In the genomic region with DNA sequence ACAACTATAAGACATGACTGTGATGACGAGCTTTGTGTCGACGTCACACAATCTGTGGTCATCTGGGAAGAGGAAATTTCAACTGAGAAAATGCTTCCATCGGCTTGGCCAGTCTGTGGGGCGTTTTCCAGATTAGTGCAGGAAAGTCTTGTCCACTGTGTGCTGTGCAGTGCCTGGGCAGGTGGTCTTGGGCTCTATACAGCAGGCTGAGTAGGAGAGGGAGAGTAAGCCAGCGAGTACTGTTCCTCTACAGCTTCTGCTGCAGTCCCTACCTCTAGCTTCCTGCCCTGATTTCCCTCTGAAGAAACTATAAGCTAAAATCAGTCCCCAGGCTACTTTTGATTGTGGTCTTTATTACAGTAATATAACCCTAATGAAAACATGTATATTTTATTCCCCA, we compare ENCODE assay signal across 24 mouse cellular contexts.
DNase-seq lines count a peak whose midpoint lies in the region; ATAC-seq lines count a peak whose summit lies in the region.
"Had no signal": no experiment of that assay in that cellular context is flagged by ENCODE, and none has a peak within 500 bp of the region (broad histone marks: within the 10 kb centered on the region; RNA-seq: fewer than 3 reads in every experiment).

No protein-coding gene starts in this region.

- no peak overlapping the region for H3K9ac ChIP-seq in midbrain, embryonic 14.5 days (replicated peaks; ENCODE audit: low read length)
- no peak overlapping the region for H3K9ac ChIP-seq in midbrain, embryonic 15.5 days
- H3K9ac ChIP-seq: forebrain, postnatal 0 days; hindbrain, embryonic 12.5 days; hindbrain, embryonic 15.5 days had no signal

- H3K36me3 ChIP-seq in midbrain, embryonic 14.5 days (ENCODE audit: control insufficient read depth, insufficient read depth, low read length), result no peaks in the 10 kb centered on the region
- no peaks in the 10 kb centered on the region for H3K36me3 ChIP-seq in midbrain, embryonic 10.5 days
- H3K36me3 ChIP-seq in midbrain, embryonic 15.5 days (replicated peaks), result no peaks in the 10 kb centered on the region
- H3K36me3 ChIP-seq in forebrain, embryonic 10.5 days (replicated peaks), result no peaks in the 10 kb centered on the region
- H3K36me3 ChIP-seq: G1E; hindbrain, embryonic 12.5 days; hindbrain, embryonic 15.5 days had no signal

- H3K27ac ChIP-seq in midbrain, embryonic 14.5 days (replicated peaks; ENCODE audit: low read depth, low read length), result peak overlapping the region; percentile 21; the same call in 1 of the 2 replicates
- H3K27ac ChIP-seq in midbrain, embryonic 10.5 days (replicated peaks), result no peak overlapping the region
- H3K27ac ChIP-seq in midbrain, embryonic 15.5 days, result no peak overlapping the region
- no peak overlapping the region for H3K27ac ChIP-seq in forebrain, embryonic 10.5 days
- H3K27ac ChIP-seq: heart, adult 2 months; hindbrain, embryonic 12.5 days; hindbrain, embryonic 15.5 days had no signal

- no peak for DNase-seq in frontal cortex, postnatal 14 days (ENCODE audit: low spot score in 2 of 2)
- DNase-seq in midbrain, embryonic 14.5 days, result peak; percentile 4
- no peak for DNase-seq in midbrain, embryonic 10.5 days (ENCODE audit: low spot score)
- DNase-seq in 3T3-L1 (ENCODE audit: low read depth, low spot score), result peak; percentile 24
- DNase-seq in thymus, adult 18-20 months, result no peak
- DNase-seq in forebrain, embryonic 10.5 days (ENCODE audit: extremely low spot score, low spot score), result no peak
- DNase-seq: adrenal gland, adult 2 months; adrenal gland, postnatal 14 days; B cell, adult 2 months; cerebellum, adult 18-20 months; cerebellum, adult 9-10 months; cerebellum, postnatal 14 days; forebrain, postnatal 0 days; gastrocnemius, postnatal 10 days; gastrocnemius, postnatal 36 days; heart, adult 2 months had no signal

- no peak overlapping the region for H3K4me2 ChIP-seq in midbrain, embryonic 14.5 days (ENCODE audit: low read length)
- H3K4me2 ChIP-seq in midbrain, embryonic 15.5 days, result no peak overlapping the region
- H3K4me2 ChIP-seq: heart, embryonic 11.5 days; hindbrain, embryonic 12.5 days; hindbrain, embryonic 15.5 days had no signal

- no peaks in the 10 kb centered on the region for H3K9me3 ChIP-seq in midbrain, embryonic 14.5 days (ENCODE audit: control insufficient read depth, low read length)
- H3K9me3 ChIP-seq in midbrain, embryonic 10.5 days (replicated peaks), result no peaks in the 10 kb centered on the region
- H3K9me3 ChIP-seq in midbrain, embryonic 15.5 days, result no peaks in the 10 kb centered on the region
- H3K9me3 ChIP-seq in forebrain, embryonic 10.5 days, result no peaks in the 10 kb centered on the region
- H3K9me3 ChIP-seq: G1E; hindbrain, embryonic 12.5 days; hindbrain, embryonic 15.5 days had no signal

- peak; percentile 57 for ATAC-seq in frontal cortex, adult (ENCODE audit: low TSS enrichment)
- ATAC-seq in midbrain, embryonic 14.5 days (ENCODE audit: low FRiP score, low TSS enrichment), result peak; percentile 37; the same call in 1 of the 2 replicates
- peak; percentile 67; the same call in 1 of the 2 replicates for ATAC-seq in midbrain, embryonic 15.5 days (replicated peaks)
- ATAC-seq: forebrain, embryonic 14.5 days; forebrain, postnatal 0 days had no signal

- H3K27me3 ChIP-seq in midbrain, embryonic 14.5 days (ENCODE audit: control insufficient read depth, insufficient read depth, low read length), result no peaks in the 10 kb centered on the region
- H3K27me3 ChIP-seq in midbrain, embryonic 10.5 days (ENCODE audit: low read depth, poor library complexity, severe bottlenecking), result no peaks in the 10 kb centered on the region
- H3K27me3 ChIP-seq in midbrain, embryonic 15.5 days (replicated peaks), result no peaks in the 10 kb centered on the region
- no peaks in the 10 kb centered on the region for H3K27me3 ChIP-seq in forebrain, embryonic 10.5 days (ENCODE audit: poor library complexity, severe bottlenecking)
- H3K27me3 ChIP-seq: CH12.LX; hindbrain, embryonic 12.5 days; hindbrain, embryonic 15.5 days had no signal

- H3K4me3 ChIP-seq in midbrain, embryonic 14.5 days (replicated peaks; ENCODE audit: low read depth, low read length), result no peak overlapping the region
- no peak overlapping the region for H3K4me3 ChIP-seq in midbrain, embryonic 10.5 days
- H3K4me3 ChIP-seq in midbrain, embryonic 15.5 days, result no peak overlapping the region
- no peak overlapping the region for H3K4me3 ChIP-seq in forebrain, embryonic 10.5 days
- H3K4me3 ChIP-seq: heart, adult 2 months; hindbrain, embryonic 12.5 days; hindbrain, embryonic 15.5 days had no signal

- 74% methylated on average over 6 of the region's 6 CpGs for WGBS in midbrain, embryonic 14.5 days
- WGBS in midbrain, embryonic 10.5 days, result 87% methylated on average over 6 of the region's 6 CpGs
- 76% methylated on average over 6 of the region's 6 CpGs for WGBS in midbrain, embryonic 15.5 days
- 86% methylated on average over 6 of the region's 6 CpGs for WGBS in forebrain, embryonic 10.5 days

- no peaks in the 10 kb centered on the region; the same call in 1 of the 2 replicates for H3K4me1 ChIP-seq in midbrain, embryonic 14.5 days (ENCODE audit: control insufficient read depth, insufficient read depth, low read length)
- no peaks in the 10 kb centered on the region for H3K4me1 ChIP-seq in midbrain, embryonic 10.5 days
- H3K4me1 ChIP-seq in midbrain, embryonic 15.5 days, result no peaks in the 10 kb centered on the region
- no peaks in the 10 kb centered on the region for H3K4me1 ChIP-seq in forebrain, embryonic 10.5 days
- H3K4me1 ChIP-seq: hindbrain, embryonic 12.5 days; hindbrain, embryonic 15.5 days had no signal

Comparison
In these comparisons a context has a peak if more than half of its experiments do, and no peak if none do; other contexts are left out.
1. DNase-seq: peak in midbrain, embryonic 14.5 days (single experiment) and 3T3-L1 (single experiment); none in frontal cortex, postnatal 14 days (0 of 2), midbrain, embryonic 10.5 days (single experiment), thymus, adult 18-20 months (0 of 2) and forebrain, embryonic 10.5 days (single experiment).
2. Peak in every context shown above with its lines, with median percentiles within 50 percentile points of each other: ATAC-seq.